Mouse (Mus musculus): Measurements from ENCODE around the gene Slc26a5.

Gene Slc26a5

GRCm38 (mm10) chr5:21865346-21866107 lies at the start of gene Slc26a5:
Gene Slc26a5 (minus strand): TSS chr5:21865604.
- DNase-seq = no peak

GRCm38 (mm10) chr5:21914776-21915175 lies 49.4 kb upstream of the Slc26a5 start:
- no peak for DNase-seq

- no peak for DNase-seq
Observed at GRCm38 (mm10) chr5:21912835-21913530, 47.6 kb upstream of the Slc26a5 start.

GRCm38 (mm10) chr5:21910726-21911125 lies 45.3 kb upstream of the Slc26a5 start:
- DNase-seq = no peak

- DNase-seq = no peak
Observed at GRCm38 (mm10) chr5:21909713-21910112, 44.3 kb upstream of the Slc26a5 start.

DNA sequence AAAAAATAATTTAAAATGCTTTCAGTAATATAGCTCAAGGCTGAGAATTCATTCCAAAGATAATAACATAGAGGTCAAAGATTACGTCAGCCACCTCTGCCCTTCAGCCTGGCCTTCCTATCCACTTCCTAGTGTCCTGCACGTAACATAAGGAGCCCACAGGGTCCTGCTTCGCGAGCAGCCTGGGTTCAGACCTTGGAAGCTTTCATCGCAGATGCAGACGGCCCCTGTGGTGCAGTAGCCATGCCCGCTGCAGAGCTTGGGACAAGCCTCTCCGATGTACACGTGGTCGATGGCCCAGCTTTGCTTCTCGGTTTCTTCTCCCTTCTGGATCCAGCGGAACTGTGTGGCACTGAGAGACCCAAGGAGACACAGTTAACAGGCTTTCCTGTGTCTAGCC lies 36.0 kb upstream of the Slc26a5 start:
- DNase-seq = no peak

- DNase-seq = no peak
Observed at GRCm38 (mm10) chr5:21900891-21901290, 35.5 kb upstream of the Slc26a5 start.

DNA sequence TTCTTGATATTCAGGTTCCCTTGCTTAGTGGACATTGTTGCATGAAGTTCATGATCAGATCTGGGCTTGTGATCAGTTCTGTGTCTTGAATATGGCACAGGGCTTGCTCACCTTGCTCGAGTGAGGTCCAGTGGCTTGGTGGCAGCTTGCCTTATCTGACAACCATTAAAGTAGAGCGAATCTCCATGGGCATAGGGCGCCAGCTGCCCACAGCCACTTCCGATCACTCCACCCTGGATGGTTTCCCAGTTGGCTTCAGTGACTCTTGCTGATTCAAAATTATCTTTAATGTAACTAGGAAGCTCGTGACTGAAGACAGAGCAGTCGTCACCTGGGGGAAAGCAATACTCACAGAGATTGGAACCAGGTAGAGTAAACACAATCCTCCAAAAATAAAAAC lies 33.5 kb upstream of the Slc26a5 start:
- DNase-seq = no peak

DNA sequence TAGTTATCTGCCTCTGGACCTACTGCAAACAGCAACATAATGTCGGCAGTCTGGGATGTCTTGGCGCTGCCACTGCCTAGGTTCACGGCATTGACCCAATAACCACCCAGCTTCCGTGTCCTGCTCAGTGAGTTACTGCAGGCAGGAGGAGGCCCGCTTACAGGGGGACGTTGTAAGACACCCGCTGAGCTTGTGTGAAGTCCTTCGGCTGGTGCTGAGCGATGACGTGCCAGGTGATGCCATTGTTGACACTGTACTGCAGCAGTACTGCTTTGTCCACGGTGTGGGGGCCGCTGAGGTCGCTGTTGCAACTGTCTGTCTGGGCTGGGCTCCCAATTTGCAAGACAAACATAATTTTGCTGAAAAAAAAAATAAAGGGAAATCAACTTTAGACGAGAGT lies 31.2 kb upstream of the Slc26a5 start:
- no peak for DNase-seq

DNA sequence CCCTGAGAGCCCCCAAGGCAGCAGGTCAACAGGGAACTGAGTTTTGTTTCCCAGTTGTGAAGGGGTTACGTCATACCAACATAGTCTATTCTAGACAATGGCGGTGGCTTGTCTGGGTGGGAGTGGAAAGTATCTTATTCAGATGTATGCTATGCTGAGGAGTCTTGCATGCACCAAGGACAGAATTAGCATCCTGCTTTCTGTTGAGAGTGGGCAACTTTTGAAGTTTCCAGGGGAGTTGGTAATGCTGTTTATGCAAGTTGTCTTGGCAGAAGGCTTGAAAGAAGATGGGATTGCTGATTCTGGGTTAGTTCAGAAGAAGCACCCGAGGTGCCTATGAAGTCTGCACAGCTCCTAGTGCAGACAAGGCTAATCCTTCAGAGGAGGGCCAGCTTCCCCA lies 28.8 kb upstream of the Slc26a5 start:
- DNase-seq = no peak

- DNase-seq = no peak
Observed at GRCm38 (mm10) chr5:21866750-21867149, 1.3 kb upstream of the Slc26a5 start.

- DNase-seq = peak in 1 of 2 experiments; percentile 2
Observed at GRCm38 (mm10) chr5:21866311-21866712, 908 bp upstream of the Slc26a5 start.

GRCm38 (mm10) chr5:21858653-21859052 lies 6.8 kb downstream of the Slc26a5 start:
- no peak for DNase-seq

DNA sequence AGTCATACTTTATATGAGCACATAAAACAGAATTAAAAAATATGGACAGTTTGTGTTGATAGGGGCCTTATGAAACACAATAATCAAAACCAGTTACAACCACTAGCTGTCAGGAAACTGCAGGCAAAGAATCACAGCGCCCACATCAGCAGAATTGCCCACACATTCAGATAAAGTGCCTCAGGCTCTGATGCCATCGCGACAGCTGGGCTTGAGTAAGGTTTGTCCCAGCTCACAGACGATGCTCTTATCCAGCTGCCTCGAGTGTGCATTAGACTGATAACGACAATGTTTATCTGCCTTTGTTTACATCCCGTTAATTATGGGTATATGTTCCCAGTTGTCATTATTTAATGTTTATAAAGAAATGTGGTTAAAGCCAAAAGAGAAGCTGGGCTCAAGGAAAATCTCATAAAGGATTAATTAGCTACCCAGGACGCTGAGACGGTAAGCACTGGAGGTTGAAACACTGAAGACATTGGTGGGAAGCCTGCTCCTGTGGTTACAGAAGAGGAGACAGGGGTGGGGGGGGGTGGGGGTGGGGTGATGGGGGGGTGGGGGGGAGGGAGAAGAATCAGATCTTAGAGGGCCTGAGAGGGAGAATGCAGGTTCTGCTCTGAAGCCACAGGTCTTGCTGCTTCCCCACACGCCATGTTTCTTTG lies 13.6 kb downstream of the Slc26a5 start:
- DNase-seq = no peak

GRCm38 (mm10) chr5:21847438-21847837 lies 18.0 kb downstream of the Slc26a5 start:
- no peak for DNase-seq

DNA sequence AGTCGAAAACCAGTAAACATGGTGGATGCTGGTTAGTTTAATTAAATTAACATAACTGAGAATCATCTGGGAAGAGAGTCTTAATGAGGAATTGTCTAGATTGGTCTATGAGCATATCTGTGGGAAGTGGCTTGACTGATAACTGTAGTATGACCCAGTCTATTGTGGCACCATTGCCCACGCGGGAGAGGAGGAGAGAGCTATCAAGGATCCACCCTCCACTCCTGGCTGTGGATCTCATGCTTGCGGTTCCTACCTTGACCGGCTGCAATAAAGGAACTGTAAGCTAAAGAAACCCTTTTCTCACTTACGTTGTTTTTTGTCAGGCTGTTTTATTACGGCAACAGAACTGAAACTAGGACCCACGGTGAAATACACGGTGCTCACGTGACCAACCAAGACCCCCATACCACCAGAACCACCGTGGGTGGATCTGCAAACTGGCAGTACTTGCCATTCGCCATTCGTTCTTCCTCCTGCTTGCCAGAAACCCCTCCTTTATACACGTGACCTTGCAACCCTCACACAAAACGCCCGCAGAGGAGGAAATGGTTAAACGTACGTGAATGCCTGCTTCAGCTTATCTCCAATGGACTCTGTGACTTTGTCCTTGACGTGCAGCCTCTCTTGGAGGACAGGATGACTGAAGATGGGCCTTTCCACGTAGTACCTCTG lies 18.7 kb downstream of the Slc26a5 start:
- no peak for DNase-seq

GRCm38 (mm10) chr5:21844676-21845075 lies 20.7 kb downstream of the Slc26a5 start:
- no peak for DNase-seq

GRCm38 (mm10) chr5:21831761-21832160 lies 33.6 kb downstream of the Slc26a5 start:
- DNase-seq = no peak

GRCm38 (mm10) chr5:21828855-21829254 lies 36.5 kb downstream of the Slc26a5 start:
- no peak for DNase-seq

DNA sequence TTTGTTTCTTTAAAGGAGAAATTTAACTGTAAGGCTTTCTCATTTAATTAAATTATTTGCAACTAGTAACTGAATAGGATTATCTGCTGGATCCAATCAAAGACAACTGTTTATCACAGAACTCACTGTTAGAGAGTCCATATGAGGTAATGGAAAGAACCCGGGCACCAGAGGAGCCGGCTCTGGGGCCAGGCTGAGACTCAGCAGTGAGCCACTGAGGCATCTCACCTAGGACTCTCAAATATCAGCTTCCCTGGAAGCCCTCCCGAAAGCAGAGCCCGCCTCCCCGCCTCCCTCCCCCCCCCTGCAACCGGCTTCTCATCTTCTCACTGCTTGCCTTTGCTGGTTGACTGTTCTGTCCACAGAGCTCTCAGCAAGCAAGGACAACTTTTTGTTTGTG lies 37.8 kb downstream of the Slc26a5 start:
- no peak for DNase-seq

GRCm38 (mm10) chr5:21826370-21826769 lies 39.0 kb downstream of the Slc26a5 start:
- DNase-seq = no peak

GRCm38 (mm10) chr5:21813994-21814393 lies 51.4 kb downstream of the Slc26a5 start:
- peak in 1 of 2 experiments; percentile 32 for DNase-seq

DNA sequence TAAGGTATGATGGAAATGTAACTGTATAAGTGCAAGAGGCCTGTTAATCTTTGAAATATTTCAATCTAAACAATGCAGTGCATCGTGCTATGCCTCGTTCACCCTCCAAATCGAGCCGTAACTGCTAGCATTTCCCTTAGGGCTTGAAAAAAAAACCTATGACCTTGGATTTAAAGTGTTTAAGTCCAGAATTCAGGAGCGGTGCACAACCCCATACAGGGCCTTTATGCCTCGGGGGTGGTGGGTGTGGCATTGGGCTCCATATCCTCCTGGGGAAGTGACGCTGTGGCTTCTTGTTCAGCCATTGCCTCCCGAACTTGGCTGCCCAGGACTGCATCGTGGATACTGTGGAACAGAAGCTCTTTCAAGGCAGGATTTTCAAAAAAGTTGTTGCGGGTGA lies 54.5 kb downstream of the Slc26a5 start:
- no peak for DNase-seq

All from kidney, adult 8-10 months (tissue).